Mouse (Mus musculus): ENCODE measurements at regions not wholly inside any gene's neighbourhood (a gene's known extent, or its start where the extent isn't known, plus 50 kb on each side); places are given as distances from the start of the nearest gene placed in this dataset.
A peak's percentile ranks its signal among the peaks of the same experiment; 100 is the strongest.

DNA sequence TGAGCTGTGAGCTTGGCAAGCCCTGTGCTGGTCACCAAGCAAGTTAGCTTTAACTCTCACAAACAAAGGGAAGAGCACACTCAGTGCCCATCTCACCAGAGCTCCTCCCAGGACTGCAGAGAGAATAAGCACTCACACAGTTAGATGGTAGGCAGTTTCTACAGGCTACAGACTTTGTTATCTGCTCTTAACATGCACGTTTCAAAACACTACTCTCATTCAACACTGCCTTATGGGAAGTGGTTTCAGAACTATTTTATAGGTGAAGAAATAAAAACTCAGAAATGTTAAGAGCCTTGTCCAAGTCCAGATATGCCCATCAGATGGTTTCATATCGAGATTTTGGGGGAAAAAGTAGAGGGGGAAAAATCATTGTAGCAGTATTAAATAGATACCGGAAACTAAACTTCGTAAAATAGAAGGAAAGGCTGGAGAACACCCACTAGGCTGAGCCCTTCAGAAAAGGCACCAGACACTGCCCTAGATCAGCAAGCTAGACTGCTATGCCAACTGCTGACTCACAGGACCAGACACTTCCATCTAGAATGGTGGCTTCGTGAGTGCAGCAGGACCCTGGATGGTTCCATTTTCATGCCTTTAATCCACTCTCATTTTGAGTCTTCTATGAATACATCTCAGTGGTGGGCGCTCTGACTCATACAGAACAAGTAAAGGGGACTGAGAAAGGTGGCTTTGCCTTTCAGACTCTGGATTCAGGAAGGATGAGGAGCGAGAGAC lies 51.3 kb upstream of the Serbp1 start:
- DNase-seq = no peak

DNA sequence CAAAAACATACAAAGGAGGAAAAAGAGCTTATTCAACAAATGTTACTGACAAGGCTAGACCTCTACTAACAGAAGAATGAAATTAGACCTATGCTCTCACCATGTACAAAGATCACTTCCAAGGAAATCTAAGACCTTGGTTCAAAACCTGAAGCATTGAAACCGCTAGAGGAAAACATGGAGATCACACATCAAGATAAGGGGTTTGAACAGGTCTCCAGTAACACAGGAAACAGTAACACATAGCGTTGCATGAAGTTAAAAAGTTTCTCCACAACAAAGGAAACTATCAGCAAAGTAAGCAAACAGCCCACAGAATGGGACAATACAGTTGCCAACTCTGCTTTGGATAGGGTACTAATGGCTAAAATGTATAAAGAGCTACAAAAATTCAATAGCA lies 53.3 kb upstream of the Serbp1 start:
- DNase-seq = no peak

DNA sequence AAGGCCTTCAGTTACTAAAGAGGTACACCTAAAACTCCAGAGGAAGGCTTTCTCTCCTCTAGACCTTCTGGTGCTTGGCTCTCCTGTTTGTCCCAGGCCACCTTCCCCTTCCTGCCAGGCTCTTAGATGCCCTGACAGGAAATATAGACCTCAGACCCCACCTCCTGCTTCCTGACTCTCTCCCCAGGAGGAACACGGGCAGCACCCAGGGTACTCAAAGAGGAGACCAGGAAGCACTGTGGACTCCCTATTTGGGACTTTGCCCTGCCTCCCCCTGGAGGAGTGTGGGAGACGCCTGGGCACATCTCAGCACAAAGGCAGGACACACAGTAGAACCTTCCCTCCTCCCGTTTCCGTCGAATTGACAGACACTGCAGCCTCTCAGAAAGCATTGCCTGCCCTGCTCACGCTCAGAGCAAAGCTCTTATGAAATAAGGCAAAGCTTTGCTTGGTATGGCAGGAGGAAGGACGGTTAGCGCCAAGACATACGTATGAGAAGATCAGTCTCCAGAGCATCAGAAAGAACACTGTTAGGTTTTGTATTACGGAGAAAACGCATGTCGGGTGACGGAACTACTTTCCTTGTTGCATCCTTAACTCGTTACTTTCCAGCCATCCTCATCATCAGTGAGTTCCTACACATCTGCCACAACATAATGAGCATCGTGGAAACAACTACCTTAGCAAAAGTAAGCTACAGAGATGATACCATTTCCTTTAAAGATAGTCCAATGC lies 54.3 kb upstream of the Serbp1 start:
- no peak for DNase-seq

GRCm38 (mm10) chr6:67182453-67182852 lies 55.5 kb upstream of the Serbp1 start:
- no peak for DNase-seq

GRCm38 (mm10) chr6:67181459-67181858 lies 56.5 kb upstream of the Serbp1 start:
- DNase-seq = no peak

DNA sequence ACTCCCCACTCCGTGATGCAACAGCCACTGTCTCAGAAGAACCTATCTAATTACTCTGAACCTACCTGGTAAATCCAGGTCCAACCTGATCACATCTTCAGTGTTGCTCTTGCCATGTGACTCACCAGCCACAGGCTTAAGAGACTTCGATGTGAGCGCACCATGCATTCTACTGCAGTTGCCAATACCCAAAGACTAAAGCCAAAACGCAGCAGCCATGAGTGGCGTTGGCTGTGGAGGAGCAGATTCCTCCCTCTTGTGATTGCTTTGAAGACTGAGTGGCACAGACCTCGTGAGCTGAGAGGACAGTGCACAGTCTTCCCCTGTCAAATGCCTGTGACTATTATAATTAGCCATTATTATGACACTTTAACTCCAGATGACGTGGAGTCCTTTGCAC lies 58.6 kb upstream of the Serbp1 start:
- DNase-seq = no peak

- no peak for DNase-seq
These were observed 59.4 kb upstream of the Serbp1 start for GRCm38 (mm10) chr6:67178531-67178930.

- DNase-seq = no peak
These were observed 59.9 kb upstream of the Serbp1 start for GRCm38 (mm10) chr6:67178101-67178500.

- no peak for DNase-seq
These were observed 67.4 kb upstream of the Serbp1 start for GRCm38 (mm10) chr6:67170674-67170946.

DNA sequence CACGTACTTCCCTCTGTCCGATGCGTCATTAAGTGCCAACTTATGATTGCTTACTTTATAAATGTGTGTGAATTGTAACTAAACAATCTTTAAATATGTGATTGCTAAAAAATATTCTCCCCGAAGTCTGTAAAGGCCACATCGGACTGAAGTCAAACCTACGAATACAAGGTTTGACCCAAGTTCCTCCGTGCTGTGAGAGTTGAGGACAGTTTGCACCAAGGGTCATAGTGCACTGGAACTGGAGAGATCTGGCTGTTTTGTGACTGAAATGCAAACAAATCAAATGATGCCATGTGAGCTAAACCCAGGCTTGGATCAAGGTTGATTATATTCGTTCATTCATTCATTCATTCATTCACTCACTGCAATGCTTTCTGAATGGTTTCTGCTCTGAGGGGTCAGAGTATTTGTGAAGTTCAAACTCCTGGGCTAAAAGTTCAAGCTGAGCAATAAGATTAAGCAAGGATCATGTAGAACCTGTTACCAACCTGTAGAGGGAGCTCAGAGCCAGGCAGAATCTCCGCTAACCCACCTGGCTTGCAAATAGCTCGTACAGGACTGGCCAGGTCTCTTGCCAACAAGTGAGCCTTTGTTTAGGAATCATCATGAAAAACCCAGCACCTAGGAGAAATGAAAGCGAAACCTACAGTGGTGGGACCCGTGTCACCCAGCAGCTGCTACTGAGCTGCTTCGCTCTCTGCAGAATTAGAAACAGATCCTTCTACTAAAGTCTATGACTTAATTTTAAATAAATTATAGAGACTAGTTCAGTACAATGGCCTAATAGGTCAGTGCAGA lies 67.9 kb upstream of the Serbp1 start:
- DNase-seq = peak; percentile 57

GRCm38 (mm10) chr6:67168803-67169202 lies 69.2 kb upstream of the Serbp1 start:
- DNase-seq = no peak

DNA sequence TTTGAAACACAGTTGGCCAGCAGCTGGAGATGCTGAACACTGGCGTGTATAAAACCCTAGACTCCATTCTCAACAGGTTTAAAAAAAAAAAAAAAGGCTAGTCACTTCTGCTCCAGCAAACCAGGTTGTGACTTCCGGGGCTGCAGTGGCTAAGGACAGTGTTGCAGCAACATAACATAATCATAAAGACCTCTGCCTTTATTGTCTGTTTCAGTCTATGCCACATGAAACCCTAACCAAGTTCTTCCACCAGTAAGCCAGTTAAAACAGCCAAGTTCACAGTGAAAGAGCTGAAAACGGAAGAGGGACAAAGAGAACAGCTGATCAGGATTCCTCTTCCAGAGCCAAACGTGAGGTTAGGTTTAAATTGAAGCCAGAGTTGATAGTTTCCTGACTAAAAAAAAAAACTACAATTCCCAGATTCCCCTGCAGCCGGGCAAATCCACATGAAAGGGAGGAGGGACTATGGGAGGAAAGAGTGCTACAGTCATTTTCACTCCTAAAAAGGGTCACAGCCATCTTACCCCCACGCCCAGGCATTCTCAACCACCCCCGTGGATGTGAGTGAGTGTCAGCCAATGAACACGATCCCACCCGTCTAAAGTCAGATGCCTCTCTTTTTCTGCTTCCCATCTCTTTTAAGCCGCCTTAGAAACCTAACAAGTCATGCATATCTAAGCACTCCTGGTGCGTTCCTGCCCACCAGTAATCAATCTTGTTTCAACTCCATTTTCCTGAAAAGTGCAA lies 69.8 kb upstream of the Serbp1 start:
- DNase-seq = peak; percentile 49

DNA sequence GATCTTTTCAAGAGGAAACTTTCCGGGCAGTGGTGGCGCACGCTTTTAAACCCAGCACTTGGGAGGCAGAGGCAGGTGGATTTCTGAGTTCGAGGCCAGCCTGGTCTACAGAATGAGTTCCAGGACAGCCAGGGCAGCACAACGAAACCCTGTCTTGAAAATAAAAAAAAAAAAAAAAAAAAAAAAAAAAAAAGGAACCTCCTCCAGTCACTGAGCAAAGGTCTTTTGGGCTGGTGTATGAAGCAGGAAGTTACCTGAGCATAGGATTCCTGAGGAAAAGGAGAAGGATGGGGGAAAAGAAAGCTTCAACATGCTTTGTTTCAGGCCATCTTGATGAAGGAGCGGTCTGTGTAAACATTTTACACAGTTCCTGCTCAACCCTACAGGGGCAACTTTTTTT lies 72.9 kb upstream of the Serbp1 start:
- no peak for DNase-seq

DNA sequence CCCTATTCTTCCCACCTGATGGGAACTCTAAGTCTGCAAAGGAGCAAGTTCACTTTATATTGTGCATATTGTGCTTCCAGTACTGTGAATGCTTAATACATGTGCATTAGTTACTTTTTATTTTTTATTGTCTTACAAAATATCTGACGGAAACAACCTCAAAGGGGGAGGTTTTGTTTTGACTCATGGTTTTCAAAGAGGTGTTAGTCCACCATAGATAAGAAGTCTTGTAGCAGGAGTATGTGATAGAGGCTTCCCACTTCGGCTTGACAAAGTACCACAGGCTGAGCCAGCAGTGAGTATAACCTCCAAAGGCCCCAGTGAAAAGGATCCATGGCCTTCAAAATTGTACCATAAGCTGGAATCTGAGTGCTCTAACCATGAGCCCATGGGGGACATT lies 74.0 kb upstream of the Serbp1 start:
- DNase-seq = no peak

DNA sequence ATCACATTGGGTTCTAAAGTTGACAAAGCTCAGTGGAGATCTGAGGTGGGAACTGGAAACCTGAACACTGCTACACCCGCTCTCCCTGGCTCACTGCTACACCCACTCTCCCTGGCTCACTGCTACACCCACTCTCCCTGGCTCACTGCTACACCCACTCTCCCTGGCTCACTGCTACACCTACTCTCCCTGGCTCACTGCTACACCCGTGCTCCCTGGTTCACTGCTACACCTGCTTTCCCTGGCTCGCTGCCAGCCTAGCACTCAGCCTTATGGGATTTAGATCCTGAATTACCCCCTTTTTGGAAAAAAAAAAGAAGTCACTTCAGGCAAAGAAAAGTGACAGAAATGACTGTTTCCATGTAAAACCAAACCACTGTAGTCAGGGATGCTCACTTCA lies 75.2 kb upstream of the Serbp1 start:
- DNase-seq = peak; percentile 20

GRCm38 (mm10) chr6:67161610-67162009 lies 76.4 kb upstream of the Serbp1 start:
- no peak for DNase-seq

DNA sequence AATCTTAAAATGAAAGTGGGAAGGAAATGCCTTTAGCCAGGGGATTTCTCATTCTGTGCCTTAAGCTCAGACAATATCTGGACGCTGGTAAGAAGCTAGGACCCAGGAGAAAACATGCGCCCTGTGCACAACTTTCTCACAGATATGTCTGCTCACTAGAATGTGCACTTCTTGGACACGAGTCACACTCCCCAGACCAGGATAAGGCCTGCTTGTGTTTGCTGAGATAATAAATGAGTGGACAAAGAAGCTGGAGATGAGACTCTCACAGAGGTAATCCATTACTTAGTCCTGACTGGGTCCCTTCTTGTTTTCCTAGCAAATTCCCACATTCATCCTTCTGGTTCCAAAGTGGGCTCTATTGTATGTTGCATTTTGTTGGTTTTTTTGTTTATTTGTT lies 77.4 kb upstream of the Serbp1 start:
- DNase-seq = no peak

DNA sequence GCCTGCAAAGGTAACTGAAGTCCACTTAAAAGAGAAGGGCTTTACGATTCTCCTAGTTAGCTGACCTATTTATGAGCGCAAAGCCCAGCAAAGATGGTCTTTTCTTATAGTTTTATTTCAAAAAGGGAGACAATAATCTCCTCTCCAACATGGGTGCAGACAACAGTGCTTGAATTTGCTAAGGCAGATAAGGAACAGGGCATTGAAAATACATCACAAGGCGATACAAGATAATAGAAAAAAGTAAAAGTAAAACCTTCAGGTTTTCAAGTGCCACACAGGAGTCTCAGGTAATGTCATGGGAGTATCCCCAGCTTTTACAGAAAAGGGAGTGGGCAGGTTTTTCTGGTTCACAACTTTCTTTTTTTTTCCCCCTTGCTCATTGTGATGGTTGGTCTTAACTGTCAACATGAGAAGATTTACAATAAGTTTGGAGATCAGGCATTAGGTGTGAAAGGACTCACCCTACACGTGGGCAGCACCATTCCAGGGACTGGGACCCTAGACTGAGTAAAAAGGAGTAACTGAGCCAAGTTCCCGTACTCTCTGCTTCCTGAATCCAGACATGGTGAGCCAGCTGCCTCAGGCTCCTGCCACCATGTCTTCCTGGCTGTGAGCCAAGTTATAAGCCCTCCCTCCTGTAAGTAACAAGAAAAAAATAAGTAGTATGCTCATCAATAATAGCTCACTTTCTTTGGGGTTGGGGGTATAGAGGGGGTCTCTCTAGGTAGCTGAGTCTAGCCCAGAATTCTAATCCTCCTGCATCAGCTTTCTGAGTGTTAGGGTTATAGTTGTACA lies 78.1 kb upstream of the Serbp1 start:
- DNase-seq = no peak

DNA sequence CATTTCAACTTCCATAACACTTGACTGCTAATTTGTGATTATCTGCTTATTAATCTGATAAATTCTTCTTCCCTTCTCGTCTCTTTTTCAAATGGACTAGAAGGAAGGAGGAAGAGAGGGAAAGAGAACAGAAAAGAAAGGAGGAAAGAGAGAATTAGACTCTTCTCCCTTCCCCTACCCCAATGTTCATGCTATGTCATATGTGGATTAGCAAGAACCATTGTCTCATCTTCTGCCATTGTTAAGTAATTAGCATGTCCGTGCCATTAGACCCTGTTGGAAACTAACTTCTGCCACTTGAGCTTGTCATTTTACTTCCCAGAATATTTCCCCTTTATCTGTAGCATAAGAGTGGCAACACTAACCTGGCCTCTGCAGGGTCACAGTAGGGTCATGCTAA lies 78.8 kb upstream of the Serbp1 start:
- no peak for DNase-seq

GRCm38 (mm10) chr6:67158765-67159164 lies 79.2 kb upstream of the Serbp1 start:
- peak; percentile 84 for DNase-seq

- DNase-seq = no peak
These were observed 85.0 kb upstream of the Serbp1 start for GRCm38 (mm10) chr6:67152845-67153468.

GRCm38 (mm10) chr6:67151515-67151914 lies 86.5 kb upstream of the Serbp1 start:
- DNase-seq = no peak

Measured in cerebellum, adult 9-11 months (tissue).